Mouse (Mus musculus): ENCODE measurements around the gene Pde4d. TPM values are rescaled to one million over a fixed set of nuclear protein-coding genes. Genes with fewer than 3 reads are reported as not detected.

Gene Pde4d
- total and polyA plus RNA-seq, 3 experiments = 18.5 to 18.8 TPM; not detected in 1

- H3K27me3 ChIP-seq (ENCODE audit: control insufficient read depth in 1 of 2, insufficient read depth in 2 of 2, low read length in 2 of 2) = no peaks in the 10 kb centered on the region
- no peak overlapping the region for H3K27ac ChIP-seq (ENCODE audit: control insufficient read depth, low read depth, low read length)
- H3K9ac ChIP-seq (ENCODE audit: control insufficient read depth, low read depth, low read length, poor library complexity, severe bottlenecking) = no peak overlapping the region
- no peaks in the 10 kb centered on the region for H3K79me2 ChIP-seq (ENCODE audit: control insufficient read depth, insufficient read depth, low read length, poor library complexity)
- DNase-seq (ENCODE audit: low read depth, low spot score) = no peak
- no peaks in the 10 kb centered on the region for H3K36me3 ChIP-seq (ENCODE audit: control insufficient read depth in 1 of 2, insufficient read depth in 2 of 2, low read length in 2 of 2)
- no peaks in the 10 kb centered on the region for H3K9me3 ChIP-seq (replicated peaks; ENCODE audit: insufficient read depth, low read length)
- H3K4me3 ChIP-seq (ENCODE audit: control insufficient read depth in 1 of 2, insufficient read depth in 1 of 2, low read depth in 2 of 2, low read length in 2 of 2) = no peak overlapping the region
- TF ChIP-seq USF1 (IDR thresholded peaks at IDR 0.05; ENCODE audit: low read depth, low read length) (no peak), EP300 (IDR thresholded peaks at IDR 0.05; ENCODE audit: low read depth in 1 of 2, low read length in 2 of 2) (no peak), MYB (IDR thresholded peaks at IDR 0.05; ENCODE audit: low read depth, low read length) (no peak), RAD21 (IDR thresholded peaks at IDR 0.05; ENCODE audit: low read depth, low read length) (no peak), TAL1 (IDR thresholded peaks at IDR 0.05; ENCODE audit: low read length) (no peak)
- no peaks in the 10 kb centered on the region for H3K4me1 ChIP-seq (ENCODE audit: control insufficient read depth in 1 of 2, insufficient read depth in 2 of 2, low read length in 2 of 2)
These were observed 455.4 kb downstream of the Pde4d start for GRCm38 (mm10) chr13:108905121-108905520.

GRCm38 (mm10) chr13:108909193-108909592 is 459.4 kb downstream of the Pde4d start:
- H3K9me3 ChIP-seq (replicated peaks; ENCODE audit: insufficient read depth, low read length) = no peaks in the 10 kb centered on the region
- DNase-seq (ENCODE audit: low read depth, low spot score) = no peak
- TF ChIP-seq NRF1 (IDR thresholded peaks at IDR 0.05; ENCODE audit: insufficient read depth, low read depth, low read length, poor library complexity, severe bottlenecking) (no peak), MAX (IDR thresholded peaks at IDR 0.05; ENCODE audit: low read length) (no peak), ZMIZ1 (IDR thresholded peaks at IDR 0.05; ENCODE audit: low read depth, low read length) (no peak), GABPA (IDR thresholded peaks at IDR 0.05; ENCODE audit: low read depth, low read length) (no peak), CHD1 (IDR thresholded peaks at IDR 0.05; ENCODE audit: low read depth, low read length) (no peak), MYC (IDR thresholded peaks at IDR 0.05; ENCODE audit: low read depth, low read length) (no peak), JUND (IDR thresholded peaks at IDR 0.05; ENCODE audit: low read depth, low read length) (no peak), TBP (IDR thresholded peaks at IDR 0.05; ENCODE audit: low read depth, low read length) (no peak), MAFK (IDR thresholded peaks at IDR 0.05; ENCODE audit: borderline replicate concordance, low read depth, low read length) (no peak)
- H3K4me1 ChIP-seq (ENCODE audit: control insufficient read depth in 1 of 2, insufficient read depth in 2 of 2, low read length in 2 of 2) = no peaks in the 10 kb centered on the region
- no peak overlapping the region for H3K4me3 ChIP-seq (ENCODE audit: control insufficient read depth in 1 of 2, insufficient read depth in 1 of 2, low read depth in 2 of 2, low read length in 2 of 2)
- H3K27ac ChIP-seq (ENCODE audit: control insufficient read depth, low read depth, low read length) = no peak overlapping the region
- no peaks in the 10 kb centered on the region for H3K27me3 ChIP-seq (ENCODE audit: control insufficient read depth in 1 of 2, insufficient read depth in 2 of 2, low read length in 2 of 2)
- no peaks in the 10 kb centered on the region for H3K79me2 ChIP-seq (ENCODE audit: control insufficient read depth, insufficient read depth, low read length, poor library complexity)
- H3K36me3 ChIP-seq (ENCODE audit: control insufficient read depth in 1 of 2, insufficient read depth in 2 of 2, low read length in 2 of 2) = no peaks in the 10 kb centered on the region
- H3K9ac ChIP-seq (ENCODE audit: control insufficient read depth, low read depth, low read length, poor library complexity, severe bottlenecking) = no peak overlapping the region

- Histone ChIP-seq H3K27ac (ENCODE audit: control insufficient read depth, low read depth, low read length) (no peak overlapping the region), H3K4me3 (ENCODE audit: control insufficient read depth in 1 of 2, insufficient read depth in 1 of 2, low read depth in 2 of 2, low read length in 2 of 2) (no peak overlapping the region), H3K9ac (ENCODE audit: control insufficient read depth, low read depth, low read length, poor library complexity, severe bottlenecking) (no peak overlapping the region), H3K36me3 (ENCODE audit: control insufficient read depth in 1 of 2, insufficient read depth in 2 of 2, low read length in 2 of 2) (no peaks in the 10 kb centered on the region), H3K27me3 (ENCODE audit: control insufficient read depth in 1 of 2, insufficient read depth in 2 of 2, low read length in 2 of 2) (no peaks in the 10 kb centered on the region), H3K4me1 (ENCODE audit: control insufficient read depth in 1 of 2, insufficient read depth in 2 of 2, low read length in 2 of 2) (no peaks in the 10 kb centered on the region), H3K79me2 (ENCODE audit: control insufficient read depth, insufficient read depth, low read length, poor library complexity) (no peaks in the 10 kb centered on the region), H3K9me3 (replicated peaks; ENCODE audit: insufficient read depth, low read length) (no peaks in the 10 kb centered on the region)
- no peak for DNase-seq (ENCODE audit: low read depth, low spot score)
- TF ChIP-seq SMC3 (IDR thresholded peaks at IDR 0.05; ENCODE audit: low read depth, low read length) = no peak
- no peak for TF ChIP-seq USF2 (IDR thresholded peaks at IDR 0.05; ENCODE audit: borderline replicate concordance in 1 of 2, insufficient read depth in 1 of 2, low read depth in 1 of 2, low read length in 2 of 2)
- TF ChIP-seq E2F4 (IDR thresholded peaks at IDR 0.05; ENCODE audit: borderline replicate concordance, low read depth, low read length) = no peak
- TF ChIP-seq HCFC1 (IDR thresholded peaks at IDR 0.05; ENCODE audit: low read depth, low read length) = no peak
- TF ChIP-seq ZNF384 (IDR thresholded peaks at IDR 0.05; ENCODE audit: low read depth, low read length) = no peak
- TF ChIP-seq POLR2AphosphoS5 (IDR thresholded peaks at IDR 0.05; ENCODE audit: borderline replicate concordance, low read depth, low read length) = no peak
- no peak for TF ChIP-seq MEF2A (IDR thresholded peaks at IDR 0.05; ENCODE audit: extremely low read depth, insufficient replicate concordance, low read depth, low read length, poor library complexity, severe bottlenecking)
- no peak for TF ChIP-seq MAFK (IDR thresholded peaks at IDR 0.05; ENCODE audit: borderline replicate concordance, low read depth, low read length)
- no peak for TF ChIP-seq TBP (IDR thresholded peaks at IDR 0.05; ENCODE audit: low read depth, low read length)
- no peak for TF ChIP-seq RCOR1 (IDR thresholded peaks at IDR 0.05; ENCODE audit: low read depth, low read length)
- TF ChIP-seq BHLHE40 (IDR thresholded peaks at IDR 0.05; ENCODE audit: borderline replicate concordance, low read depth, low read length) = no peak
- no peak for TF ChIP-seq MAZ (IDR thresholded peaks at IDR 0.05; ENCODE audit: low read depth, low read length)
- TF ChIP-seq CHD2 (IDR thresholded peaks at IDR 0.05; ENCODE audit: low read length) = no peak
- TF ChIP-seq CHD1 (IDR thresholded peaks at IDR 0.05; ENCODE audit: low read depth, low read length) = no peak
- TF ChIP-seq USF1 (IDR thresholded peaks at IDR 0.05; ENCODE audit: low read depth, low read length) = no peak
- no peak for TF ChIP-seq ZKSCAN1 (IDR thresholded peaks at IDR 0.05; ENCODE audit: low read depth, low read length)
These were observed 464.9 kb downstream of the Pde4d start for GRCm38 (mm10) chr13:108914626-108915025.

Data from MEL (cell line).